Mouse (Mus musculus) embryo, embryonic 10.5 days (tissue): Measurements from ENCODE around the gene Map3k3.
"Not testable (repeated sequence)": the region's sequence is repeated elsewhere in the genome, so short reads cannot be mapped to it uniquely, and the experiment has no call there.

Experiments
- DNase-seq: peaks from one replicate; pipeline ENCODE4 v3.0.0-alpha.2; 2015; ENCODE audit warnings: low spot score

Gene Map3k3

DNA sequence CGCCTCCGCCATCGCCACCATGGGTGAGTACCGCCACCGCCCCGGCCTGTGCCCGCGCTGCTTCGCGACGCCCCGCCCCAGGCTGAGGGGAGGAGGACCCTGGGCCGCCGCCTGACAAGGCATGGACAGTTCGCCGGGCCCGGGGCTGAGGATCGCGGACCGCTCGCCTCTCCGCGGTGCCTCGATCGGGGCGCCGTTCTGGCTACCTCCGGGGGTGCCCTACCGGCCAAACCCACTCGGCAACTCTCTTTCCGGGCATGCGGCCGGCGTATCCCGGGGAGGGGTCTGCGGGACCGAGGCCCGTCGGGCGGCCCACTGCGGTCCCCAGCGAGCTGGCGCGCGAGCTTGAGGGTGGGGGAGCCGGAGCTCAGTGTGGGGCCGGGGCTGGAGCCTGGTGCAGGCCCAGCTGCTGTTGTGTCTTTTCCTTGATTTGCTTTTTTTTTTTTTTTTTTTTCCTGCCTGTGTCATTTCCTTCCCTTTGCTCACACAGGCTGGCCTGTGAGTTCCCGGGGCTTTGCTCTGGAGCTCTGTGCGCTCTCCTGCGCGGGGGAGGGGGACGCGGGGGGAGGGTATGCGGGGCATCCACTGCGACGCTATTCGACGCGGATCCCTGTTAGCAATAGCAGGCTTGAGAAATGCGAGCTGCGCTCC lies 623 bp downstream of the Map3k3 start:
- peak; percentile 81 for DNase-seq

DNA sequence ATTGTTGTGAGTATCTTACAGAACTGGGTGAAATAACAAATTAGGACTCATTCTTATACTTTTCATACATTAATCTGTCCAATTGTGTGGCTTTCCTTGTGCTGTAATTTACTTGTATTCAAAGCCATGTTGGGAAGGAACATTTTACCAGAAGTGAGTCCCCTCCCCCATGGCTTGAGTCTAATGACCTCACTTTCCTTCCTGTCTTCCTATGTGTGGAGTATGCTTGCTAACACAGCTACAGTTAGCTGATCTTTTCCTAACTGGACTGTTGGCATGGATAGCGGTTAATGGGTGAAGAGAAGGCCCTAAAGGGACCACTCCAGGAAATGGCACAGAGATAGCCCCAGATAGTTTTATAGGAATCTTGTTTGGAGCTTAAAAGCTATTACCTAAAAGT lies 13.8 kb downstream of the Map3k3 start:
- peak; percentile 23 for DNase-seq

DNA sequence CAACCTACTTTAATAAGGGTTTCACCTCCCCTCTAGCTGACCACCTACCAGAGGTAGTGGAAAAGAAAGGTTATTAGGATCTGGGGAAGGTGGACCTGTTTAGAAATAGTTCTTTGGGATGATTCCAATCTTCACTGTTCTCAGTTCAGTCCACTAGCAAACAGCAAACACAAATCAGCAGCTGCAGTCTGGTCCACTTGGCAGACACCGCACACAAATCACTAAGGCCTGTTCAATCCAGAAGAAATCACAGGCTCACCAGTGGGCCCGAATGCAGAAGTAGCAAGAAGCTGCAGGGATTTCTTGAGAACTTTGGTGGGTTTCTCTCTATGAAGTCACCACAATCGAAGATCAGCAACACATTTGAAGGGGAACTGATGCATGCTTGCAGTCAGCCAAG lies 18.5 kb downstream of the Map3k3 start:
- no peak for DNase-seq

DNA sequence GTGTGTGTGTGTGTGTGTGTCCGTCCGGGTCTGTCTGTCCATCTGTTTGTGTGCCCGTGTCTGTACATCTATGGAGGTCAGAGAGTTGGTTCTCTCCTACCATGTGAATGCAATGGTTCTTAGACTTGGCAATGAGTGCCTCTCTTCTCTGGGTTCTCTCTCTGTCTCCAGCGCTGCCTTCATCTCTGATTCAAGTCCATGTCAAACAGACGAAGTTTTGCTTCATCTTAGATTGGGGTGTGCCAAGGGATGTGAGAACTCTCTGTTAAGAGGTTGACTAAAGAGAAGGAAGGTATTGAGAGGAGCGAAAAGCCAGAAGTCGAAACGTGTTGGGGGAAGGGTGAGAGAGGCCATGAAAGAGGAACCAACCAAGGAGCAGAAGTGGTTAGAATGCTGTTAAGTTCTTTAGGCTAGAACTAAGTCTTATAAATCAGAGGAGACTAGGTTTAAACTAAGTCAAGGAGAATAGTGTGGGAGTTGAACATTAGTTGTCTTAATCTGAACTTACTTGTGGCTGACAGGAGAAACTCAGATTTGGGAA lies 21.7 kb downstream of the Map3k3 start:
- no peak for DNase-seq

DNA sequence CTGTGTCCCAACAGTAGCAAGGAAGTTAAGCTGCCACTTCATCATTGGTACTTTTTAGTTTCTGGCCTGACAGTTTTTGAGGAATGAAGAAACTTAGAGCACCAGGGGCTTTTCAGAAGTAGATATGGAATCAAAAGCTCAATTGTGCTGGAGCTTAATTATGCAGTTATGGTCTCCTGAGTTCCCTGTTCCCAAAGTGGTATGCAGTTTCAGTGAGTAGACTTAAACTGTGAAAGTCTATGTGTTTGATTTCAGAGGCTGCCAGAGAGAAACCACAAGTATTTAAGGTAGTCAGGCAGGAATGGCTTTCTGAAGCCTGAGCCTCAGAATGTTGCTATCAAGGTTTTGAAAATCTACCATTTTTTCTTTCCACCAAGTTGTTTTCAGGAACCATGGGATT lies 27.3 kb downstream of the Map3k3 start:
- DNase-seq: no peak

DNA sequence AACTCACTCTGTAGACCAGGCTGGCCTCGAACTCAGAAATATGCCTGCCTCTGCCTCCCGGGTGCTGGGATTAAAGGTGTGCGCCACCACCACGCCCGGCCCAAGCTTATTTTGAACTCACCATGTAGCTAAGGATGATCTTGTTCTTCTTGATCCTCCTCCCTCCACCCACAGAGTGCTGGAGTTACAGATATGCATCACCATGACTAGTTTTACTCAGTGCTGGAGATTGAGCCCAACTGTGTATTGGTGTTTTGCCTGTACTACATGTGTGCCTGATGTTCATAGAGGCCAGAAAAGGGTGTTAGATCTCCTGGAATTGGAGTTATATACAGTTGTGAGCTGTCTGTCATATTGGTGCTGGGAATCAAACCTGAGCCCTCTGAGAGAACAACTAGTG lies 37.8 kb downstream of the Map3k3 start:
- DNase-seq: no peak

DNA sequence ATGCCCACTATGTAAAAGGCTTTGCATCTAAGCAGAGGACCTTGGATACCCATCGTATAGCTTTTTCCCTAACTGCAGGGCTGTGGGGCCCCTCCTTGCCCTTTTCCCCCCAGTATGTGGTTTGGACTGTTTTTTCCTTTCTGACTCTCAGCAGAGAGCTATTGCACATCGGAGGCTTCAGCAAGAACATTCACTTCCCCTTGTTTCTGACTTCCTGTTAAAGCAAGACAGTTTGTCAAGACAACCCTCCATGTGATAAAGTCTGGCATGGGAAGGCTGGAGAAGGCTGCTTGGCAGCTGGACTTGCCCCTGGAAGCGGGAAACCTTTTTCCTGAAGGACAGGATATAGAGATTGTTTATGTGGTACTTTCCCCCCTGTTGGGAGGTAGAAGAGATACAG lies 38.3 kb downstream of the Map3k3 start:
- no peak for DNase-seq

DNA sequence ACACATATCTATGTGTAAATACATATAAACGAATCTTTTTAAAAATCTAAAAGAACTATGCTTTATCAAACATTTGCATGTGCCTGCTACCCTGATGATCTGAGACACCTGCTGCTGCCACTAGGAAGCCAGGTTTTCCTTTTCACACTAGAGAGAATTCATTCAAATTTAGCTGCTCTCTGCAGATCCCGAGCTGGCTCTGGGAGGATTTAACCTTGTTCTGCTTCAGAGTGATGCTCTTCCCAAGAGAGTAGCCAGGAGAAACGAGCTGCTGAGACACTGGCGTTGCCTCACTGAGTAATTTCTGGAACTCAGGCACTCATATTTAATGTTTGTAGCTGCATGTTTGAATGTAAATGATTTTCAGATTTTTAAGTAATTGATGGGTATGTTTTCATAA lies 40.4 kb downstream of the Map3k3 start:
- no peak for DNase-seq

DNA sequence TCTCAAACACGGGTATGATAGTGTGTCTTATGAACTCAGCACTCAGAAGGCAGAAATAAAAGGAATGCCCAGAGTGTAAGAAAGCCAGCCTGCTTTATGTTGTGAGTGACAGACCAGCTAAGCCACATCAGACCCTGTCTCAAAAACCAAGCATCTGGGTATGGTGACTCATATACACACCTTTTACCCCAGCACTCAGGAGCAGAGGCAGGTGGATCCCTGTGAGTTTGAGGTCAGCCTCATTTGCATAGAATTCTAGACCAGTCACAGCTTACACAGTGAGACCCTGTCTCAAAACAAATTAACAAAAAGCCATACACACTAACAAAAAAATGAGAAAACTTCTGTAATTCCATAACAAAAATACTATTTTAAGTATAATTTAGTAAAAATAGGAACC lies 41.4 kb downstream of the Map3k3 start:
- DNase-seq: no peak

DNA sequence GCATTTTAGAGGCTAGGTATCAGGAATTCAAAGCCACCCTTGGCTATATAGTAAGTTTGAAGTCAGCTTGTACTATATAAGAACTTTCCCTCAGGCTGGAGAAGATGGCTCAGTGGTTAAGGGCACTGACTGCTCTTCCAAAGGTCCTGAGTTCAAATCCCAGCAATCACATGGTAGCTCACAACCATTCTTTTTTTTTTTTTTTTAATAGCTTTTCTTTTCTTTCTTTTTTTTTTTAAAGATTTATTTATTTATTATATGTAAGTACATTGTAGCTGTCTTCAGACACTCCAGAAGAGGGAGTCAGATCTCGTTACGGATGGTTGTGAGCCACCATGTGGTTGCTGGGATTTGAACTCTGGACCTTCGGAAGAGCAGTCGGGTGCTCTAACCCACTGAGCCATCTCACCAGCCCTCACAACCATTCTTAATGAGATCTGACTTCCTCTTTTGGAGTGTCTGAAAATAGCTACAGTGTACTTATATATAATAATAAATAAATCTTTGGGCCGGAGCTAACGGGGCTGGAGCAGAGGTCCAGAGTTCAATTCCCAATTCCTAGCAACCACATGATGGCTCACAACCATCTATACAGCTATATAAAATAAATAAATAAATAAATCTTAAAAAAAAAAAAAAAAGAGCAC lies 42.4 kb downstream of the Map3k3 start:
- DNase-seq: not testable (repeated sequence)

DNA sequence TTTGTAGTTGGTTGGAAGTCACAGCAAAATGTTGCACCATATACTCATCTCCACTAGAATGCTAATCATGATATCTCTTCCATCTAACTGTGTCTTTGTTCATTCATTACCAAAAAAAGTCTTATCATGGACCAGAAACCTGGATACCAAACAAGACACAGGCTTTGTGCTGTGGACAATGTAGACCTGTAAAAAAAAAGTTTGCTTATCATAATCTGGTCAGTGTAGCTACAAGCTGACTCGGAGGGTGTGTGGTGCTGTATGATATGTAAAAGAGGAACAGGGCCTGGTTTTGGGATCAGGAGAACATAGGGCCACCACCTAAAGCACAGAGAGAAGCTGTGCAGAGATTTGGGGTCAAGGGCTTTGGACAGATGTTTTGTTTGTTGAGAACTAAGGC lies 45.1 kb downstream of the Map3k3 start:
- no peak for DNase-seq

DNA sequence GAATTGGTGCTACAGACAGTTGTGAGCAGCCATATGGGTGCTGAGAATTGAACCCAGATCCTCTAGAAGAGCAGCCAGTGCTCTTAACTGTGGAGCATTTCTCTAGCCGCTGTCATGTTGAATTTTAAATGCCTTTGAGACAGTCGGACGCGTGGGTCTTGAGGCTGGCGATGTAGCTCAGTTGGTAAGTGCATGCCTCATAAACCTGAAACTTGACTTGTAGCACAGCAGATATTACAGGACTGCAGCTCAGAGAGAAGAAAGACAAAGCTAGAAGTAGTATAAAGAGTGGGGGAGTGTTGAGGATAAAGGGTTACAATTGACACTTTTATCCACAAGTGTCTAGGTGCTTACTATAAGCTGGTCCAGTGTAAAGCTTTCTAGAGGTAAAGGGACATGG lies 48.1 kb downstream of the Map3k3 start:
- DNase-seq: no peak

DNA sequence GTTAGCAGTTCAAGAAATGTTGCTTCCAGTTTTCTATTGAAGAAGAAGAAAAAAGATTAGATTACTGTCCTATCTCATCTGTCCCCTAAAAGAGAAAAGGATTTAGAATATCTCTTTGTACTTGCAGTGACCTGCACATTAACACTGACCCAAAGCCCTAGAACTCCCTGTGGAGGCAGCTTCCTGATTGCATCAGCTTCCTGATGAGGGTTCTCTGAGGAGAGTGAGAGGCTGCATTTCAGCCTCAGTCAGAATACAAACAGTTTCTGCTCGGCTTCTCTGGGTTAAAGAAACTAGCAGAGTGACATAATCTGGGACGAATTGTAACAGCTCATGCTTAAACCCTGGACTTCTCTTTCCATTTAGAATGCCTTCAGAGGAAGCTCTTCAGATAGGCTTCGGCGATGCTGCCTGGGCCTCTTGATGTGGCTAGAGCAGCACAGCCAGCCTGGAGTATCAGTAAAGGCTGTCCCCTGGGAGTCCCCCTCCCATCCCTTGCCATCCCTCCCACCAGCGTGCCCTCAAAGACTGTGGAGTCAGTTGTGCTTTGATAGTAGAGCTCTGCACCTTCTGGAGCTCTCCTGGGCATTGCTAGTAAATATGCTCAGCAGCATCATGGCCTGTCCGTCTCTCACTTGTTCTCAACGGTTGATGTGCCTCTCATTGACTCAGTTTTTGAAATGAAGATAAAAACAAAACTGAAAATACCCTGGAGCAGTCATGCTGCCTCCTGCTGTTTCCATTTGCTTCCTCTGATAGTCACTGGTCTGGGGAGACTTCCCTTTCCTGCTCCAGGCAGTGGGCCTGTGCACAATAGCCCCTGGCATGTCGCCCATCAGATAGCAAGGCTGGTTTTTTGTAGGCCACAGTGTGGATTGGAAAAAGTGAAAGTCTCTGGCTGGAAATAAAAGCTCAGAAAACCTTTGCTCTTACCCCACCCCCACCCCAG lies 50.4 kb downstream of the Map3k3 start:
- DNase-seq: peak; percentile 26

DNA sequence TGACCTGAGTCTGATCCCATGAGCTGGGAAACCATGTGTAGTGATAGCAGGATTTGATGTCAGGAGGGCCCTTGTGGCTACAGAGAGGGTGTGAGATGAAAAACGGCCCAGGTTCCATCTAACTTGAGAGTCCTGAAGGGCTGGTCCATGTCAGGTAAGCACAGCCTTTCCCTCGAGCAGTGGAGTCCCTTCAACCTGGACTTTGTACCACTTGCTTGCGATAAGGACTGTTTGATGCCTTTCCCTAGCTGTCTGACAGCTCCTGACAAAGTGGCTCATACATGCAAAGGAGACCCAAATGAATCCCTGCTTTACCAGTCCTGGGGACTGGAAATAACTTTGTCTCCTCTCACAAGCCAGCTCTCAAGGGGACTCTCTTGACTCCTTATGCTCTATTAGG lies 66.8 kb downstream of the Map3k3 start:
- DNase-seq: no peak

DNA sequence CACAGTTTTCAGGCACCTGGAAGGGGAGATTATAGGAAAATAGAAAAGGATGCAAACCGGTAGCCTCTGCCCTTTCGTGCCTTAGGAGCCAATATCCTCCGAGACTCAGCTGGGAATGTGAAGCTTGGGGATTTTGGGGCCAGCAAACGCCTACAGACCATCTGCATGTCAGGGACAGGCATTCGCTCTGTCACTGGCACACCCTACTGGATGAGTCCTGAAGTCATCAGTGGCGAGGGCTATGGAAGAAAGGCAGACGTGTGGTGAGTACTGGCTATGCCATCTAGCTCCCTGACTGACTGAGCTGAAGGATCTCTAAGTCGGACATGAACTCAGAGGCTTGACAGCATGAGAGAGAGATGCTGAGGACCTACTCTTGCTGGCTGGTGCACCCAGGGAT lies 67.7 kb downstream of the Map3k3 start:
- no peak for DNase-seq

DNA sequence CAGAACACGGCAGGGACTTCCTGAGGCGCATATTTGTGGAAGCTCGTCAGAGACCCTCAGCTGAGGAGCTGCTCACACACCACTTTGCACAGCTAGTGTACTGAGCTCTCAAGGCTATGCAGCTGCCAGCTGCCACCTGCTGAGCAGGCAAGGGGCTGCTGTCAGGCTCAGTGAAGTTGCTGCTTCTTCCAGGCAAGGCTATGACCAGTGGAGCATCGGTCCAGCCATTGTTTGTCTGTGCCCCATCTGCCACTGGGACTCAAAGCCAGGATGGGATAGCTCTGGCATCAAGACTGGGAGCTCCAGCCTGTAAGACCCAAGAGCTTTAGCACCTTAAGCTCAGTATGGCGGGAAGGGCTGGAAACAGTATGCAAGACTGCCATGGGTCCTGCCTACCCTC lies 69.7 kb downstream of the Map3k3 start:
- DNase-seq: no peak

DNA sequence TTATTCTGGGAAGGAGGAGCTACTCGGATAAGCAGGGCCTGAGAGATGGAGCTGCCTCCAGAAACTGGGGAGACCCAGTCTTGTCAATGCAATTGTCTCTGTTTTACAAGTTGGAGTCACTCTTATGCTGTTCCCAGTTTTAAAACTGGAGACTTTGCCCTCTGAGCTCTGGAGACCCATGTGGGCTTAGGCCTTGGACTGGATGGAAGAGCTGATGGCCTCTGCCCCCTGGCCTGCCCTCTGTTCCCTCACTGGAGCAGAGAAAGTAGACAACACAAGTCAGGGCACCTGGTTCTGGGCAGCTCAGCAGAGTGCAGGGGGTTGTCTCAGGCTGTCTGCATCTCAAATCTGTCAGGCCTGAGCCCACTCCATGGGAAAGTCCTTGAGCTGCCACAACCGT lies 70.4 kb downstream of the Map3k3 start:
- DNase-seq: no peak

DNA sequence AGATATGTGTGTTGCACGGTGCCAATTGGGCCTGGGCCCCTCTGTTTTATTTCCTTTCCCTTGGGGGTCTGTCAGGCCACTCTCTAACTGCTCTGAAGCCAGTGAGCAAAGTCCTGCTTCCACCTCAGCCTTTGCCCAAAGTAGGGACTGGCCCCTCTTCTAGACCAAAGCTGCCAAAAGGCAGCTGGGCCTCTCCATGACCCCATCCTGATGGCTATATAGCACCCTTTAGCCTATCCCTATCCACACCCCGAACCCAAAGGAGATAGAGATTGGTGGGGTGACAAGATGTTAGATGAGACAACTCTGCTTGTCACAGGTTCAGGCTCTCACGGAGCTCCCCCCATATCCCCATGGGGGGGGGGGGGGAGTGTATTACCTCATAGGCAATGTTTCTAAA lies 71.3 kb downstream of the Map3k3 start:
- DNase-seq: no peak

DNA sequence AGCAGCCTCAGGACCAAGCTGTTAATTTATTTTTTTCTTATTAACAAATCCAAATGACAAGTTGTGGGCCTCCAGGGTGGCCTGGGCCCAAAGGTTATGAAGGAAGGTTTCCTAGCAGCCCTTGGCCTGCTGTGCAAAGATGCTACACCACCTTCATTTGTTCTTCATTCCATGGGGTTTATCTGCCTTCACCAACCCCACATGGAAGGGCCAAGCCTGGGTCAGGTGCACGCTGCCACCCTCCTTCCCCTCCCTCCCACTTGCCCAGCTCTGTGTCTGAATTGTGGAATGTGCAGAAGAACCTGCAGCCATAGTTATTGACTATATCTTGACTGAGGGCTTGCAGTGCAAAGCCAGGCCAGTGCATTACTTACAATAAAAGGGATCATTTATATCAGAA lies 71.8 kb downstream of the Map3k3 start:
- no peak for DNase-seq

DNA sequence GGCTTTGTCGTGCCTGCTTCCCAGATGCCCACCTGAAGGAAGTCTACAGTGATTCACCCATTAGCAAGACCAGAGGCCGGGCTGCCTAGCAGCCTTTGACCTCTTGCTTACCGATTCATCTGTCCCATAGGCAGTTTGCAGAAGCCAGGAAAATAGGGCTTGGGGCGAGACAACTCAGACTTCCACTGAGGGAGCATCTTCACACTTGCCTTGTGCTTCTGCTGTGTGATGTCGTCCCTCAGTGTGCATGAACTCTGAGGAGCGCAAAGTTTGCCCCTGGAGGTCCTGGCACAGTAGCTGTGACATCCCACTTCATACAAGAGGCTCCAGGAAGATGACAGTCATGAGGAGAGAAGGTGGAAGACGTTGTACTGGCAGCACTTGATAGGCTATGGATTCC lies 72.7 kb downstream of the Map3k3 start:
- DNase-seq: no peak

DNA sequence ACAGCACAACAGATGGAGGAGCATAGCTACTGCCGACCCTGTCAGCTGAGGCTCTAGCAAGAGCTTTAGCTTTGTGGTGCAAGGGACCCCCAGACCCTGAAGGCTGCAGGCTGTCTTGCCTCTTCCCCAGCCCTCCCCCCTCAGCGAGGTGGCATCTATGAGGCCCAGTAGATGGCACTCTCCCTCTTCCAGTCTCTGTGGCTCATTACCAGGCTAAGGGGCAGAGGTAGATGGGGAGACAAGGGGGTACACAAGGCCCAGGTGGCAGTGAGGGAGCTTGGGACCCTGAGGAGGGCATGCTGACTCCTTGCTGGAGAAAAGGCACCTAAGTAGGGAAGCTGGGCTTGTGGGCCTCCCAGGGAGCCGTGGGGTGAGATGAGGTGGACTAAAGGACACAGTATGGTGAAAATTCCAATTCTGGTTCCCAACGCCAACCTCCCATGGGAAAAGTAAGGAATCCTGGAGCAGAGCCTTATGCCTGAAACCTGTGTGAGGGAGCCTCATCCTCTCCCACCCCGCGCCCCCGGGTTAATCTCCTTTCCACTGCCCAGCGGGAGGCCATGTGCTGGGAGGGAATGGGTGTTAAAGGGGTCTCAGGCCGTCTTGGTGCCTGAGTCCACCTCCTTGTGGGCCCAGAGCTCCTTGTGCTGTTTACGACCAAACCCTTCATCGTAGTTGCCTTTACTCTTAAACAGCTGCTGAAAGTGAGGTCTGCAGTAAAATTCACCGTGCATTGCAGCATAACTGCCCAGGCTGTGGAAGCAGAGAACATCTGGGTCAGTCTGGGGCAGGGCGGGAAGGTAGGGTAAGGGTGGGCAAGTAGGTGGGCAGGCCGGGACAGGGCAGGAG lies 73.9 kb downstream of the Map3k3 start:
- DNase-seq: peak; percentile 30

DNA sequence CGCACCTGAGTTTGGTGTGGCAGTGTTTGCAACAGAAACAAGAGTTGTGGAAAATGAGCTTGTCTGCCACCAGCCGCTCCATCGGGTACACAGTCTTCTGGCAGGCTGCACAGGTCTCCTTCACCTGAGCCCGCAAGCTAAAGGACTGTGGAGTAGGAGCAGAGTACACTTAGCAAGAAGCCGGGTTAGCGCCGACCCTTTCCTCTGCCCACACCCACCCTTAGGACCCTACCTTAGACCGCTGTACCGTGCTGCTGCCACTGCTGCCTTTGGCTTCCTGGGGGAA lies 74.5 kb downstream of the Map3k3 start:
- no peak for DNase-seq
